ENCODE assay signal across 9 mouse cellular contexts in the genomic region with DNA sequence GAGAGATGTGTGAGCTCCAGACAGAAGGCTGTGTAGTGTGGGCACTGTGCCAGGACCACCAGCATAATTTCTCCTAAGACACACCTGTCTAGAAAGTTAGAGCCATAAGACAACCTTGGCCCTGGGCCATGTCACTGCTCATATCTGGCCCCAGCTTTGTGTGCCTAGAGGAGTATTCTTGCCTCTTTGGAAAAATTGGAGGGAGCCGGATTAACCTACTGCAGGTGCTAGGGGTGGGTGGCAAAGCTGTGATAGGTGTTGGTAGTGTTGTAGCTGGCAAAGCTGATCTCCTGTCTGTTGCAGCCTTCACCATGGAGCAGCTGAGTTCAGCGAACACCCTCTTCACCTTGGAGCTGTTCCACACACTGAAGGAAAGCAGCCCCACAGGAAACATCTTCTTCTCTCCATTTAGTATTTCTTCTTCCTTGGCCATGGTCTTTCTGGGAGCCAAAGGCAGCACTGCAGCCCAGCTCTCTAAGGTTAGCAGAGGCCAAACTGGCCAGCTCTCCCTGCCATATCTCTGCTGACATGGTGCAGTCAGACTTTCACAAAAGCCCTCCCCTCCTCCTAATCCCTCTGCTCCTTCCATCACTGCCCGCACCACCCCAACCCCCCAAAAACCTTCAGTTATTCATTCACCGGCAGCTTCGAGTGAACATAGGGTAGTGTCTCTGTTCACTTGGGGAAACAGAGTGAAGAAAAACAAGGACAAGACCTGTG. TPM values are rescaled to one million over a fixed set of nuclear protein-coding genes. Genes with fewer than 3 reads are reported as not detected.
DNase-seq lines count a peak whose midpoint lies in the region; ATAC-seq lines count a peak whose summit lies in the region.
"Had no signal": no experiment of that assay in that cellular context is flagged by ENCODE, and none has a peak within 500 bp of the region (broad histone marks: within the 10 kb centered on the region; RNA-seq: fewer than 3 reads in every experiment).

No protein-coding gene starts in this region.

- no peaks in the 10 kb centered on the region for H3K27me3 ChIP-seq in embryonic facial prominence, embryonic 14.5 days (replicated peaks; ENCODE audit: control insufficient read depth, insufficient read depth, low read length)
- H3K27me3 ChIP-seq in midbrain, embryonic 14.5 days (ENCODE audit: control insufficient read depth, insufficient read depth, low read length), result no peaks in the 10 kb centered on the region
- H3K27me3 ChIP-seq: CH12.LX had no signal

- no peak overlapping the region for H3K4me3 ChIP-seq in embryonic facial prominence, embryonic 14.5 days (ENCODE audit: low read depth, low read length)
- H3K4me3 ChIP-seq in midbrain, embryonic 14.5 days (replicated peaks; ENCODE audit: low read depth, low read length), result no peak overlapping the region

- DNase-seq in layer of hippocampus, postnatal 10 days (ENCODE audit: low spot score in 2 of 2), result peak; percentile 16 to 33
- no peak for DNase-seq in layer of hippocampus, adult 18-20 months (ENCODE audit: low spot score in 2 of 2)
- DNase-seq in cerebellum, adult 11 months, result peak; percentile 42
- DNase-seq in embryonic facial prominence, embryonic 14.5 days (ENCODE audit: low spot score), result peak; percentile 69
- DNase-seq in midbrain, embryonic 14.5 days, result peak; percentile 19
- DNase-seq in kidney, adult 8-10 months, result no peak
- DNase-seq in spleen, postnatal 14 days (ENCODE audit: low spot score in 2 of 2), result no peak
- DNase-seq in heart, adult 8-10 months (ENCODE audit: low spot score), result no peak

- 69% methylated on average over 5 of the region's 5 CpGs for WGBS in embryonic facial prominence, embryonic 14.5 days
- 43% methylated on average over 5 of the region's 5 CpGs for WGBS in midbrain, embryonic 14.5 days

- no peaks in the 10 kb centered on the region for H3K36me3 ChIP-seq in embryonic facial prominence, embryonic 14.5 days (ENCODE audit: control insufficient read depth, insufficient read depth, low read length)
- no peaks in the 10 kb centered on the region for H3K36me3 ChIP-seq in midbrain, embryonic 14.5 days (ENCODE audit: control insufficient read depth, insufficient read depth, low read length)

- H3K4me1 ChIP-seq in embryonic facial prominence, embryonic 14.5 days (ENCODE audit: control insufficient read depth, insufficient read depth, low read length), result 0 out of 2 replicates have a peak, but pooled peaks cover 9% of the 10 kb centered on the region
- peaks cover 6% of the 10 kb centered on the region; the same call in 1 of the 2 replicates for H3K4me1 ChIP-seq in midbrain, embryonic 14.5 days (ENCODE audit: control insufficient read depth, insufficient read depth, low read length)

- H3K27ac ChIP-seq in embryonic facial prominence, embryonic 14.5 days (replicated peaks; ENCODE audit: low read depth, low read length), result peak overlapping the region; percentile 30; the same call in 1 of the 2 replicates
- H3K27ac ChIP-seq in midbrain, embryonic 14.5 days (replicated peaks; ENCODE audit: low read depth, low read length), result peak overlapping the region; percentile 64

- H3K9ac ChIP-seq in embryonic facial prominence, embryonic 14.5 days (ENCODE audit: low read depth, low read length), result no peak overlapping the region
- H3K9ac ChIP-seq in midbrain, embryonic 14.5 days (replicated peaks; ENCODE audit: low read length), result no peak overlapping the region

- no peak overlapping the region for H3K4me2 ChIP-seq in embryonic facial prominence, embryonic 14.5 days (ENCODE audit: low read depth, low read length)
- H3K4me2 ChIP-seq in midbrain, embryonic 14.5 days (ENCODE audit: low read length), result peak overlapping the region; percentile 12; the same call in 1 of the 2 replicates

- peak; percentile 62; the same call in 1 of the 2 replicates for ATAC-seq in embryonic facial prominence, embryonic 14.5 days (ENCODE audit: low read depth)
- peak; percentile 58 for ATAC-seq in midbrain, embryonic 14.5 days (ENCODE audit: low FRiP score, low TSS enrichment)

- no peaks in the 10 kb centered on the region for H3K9me3 ChIP-seq in embryonic facial prominence, embryonic 14.5 days (ENCODE audit: control insufficient read depth, low read length)
- no peaks in the 10 kb centered on the region for H3K9me3 ChIP-seq in midbrain, embryonic 14.5 days (ENCODE audit: control insufficient read depth, low read length)

RNA-seq across cellular contexts. Expression of a gene that starts 6.8 kb away (rescaled TPM):
- total RNA-seq in layer of hippocampus, postnatal 10 days (2021), result 1 to 10 TPM; 1.2 to 1.3 TPM
- total RNA-seq in layer of hippocampus, adult 18-20 months (2021), result 1 to 10 TPM in 1 of 2 experiments, under 1 TPM in 1; 0.81 to 1.3 TPM
- polyA plus RNA-seq in embryonic facial prominence, embryonic 14.5 days (2014; fragmentation: Nextera tagmentation; extraction: Ambion mirVana), result 1.0 and 1.5 TPM in 2 replicates
- 0.84 and 1.3 TPM in 2 replicates for polyA plus RNA-seq in midbrain, embryonic 14.5 days (2014; fragmentation: Nextera tagmentation; extraction: Ambion mirVana)
- total RNA-seq in heart, adult 8-10 months (2022), result not detected

RNA-seq across cellular contexts. Expression of a gene that starts 57.9 kb away (rescaled TPM):
- not detected for total RNA-seq in layer of hippocampus, postnatal 10 days (2021)
- not detected for total RNA-seq in layer of hippocampus, adult 18-20 months (2021)
- polyA plus RNA-seq in embryonic facial prominence, embryonic 14.5 days (2014; fragmentation: Nextera tagmentation; extraction: Ambion mirVana), result 0.14 and 0.17 TPM in 2 replicates
- 0.62 TPM in 1 of 2 replicates, not detected in the other for polyA plus RNA-seq in midbrain, embryonic 14.5 days (2014; fragmentation: Nextera tagmentation; extraction: Ambion mirVana)
- total RNA-seq in heart, adult 8-10 months (2022), result under 1 TPM in 3 of 4 experiments, not detected in 1; 0.16 to 0.22 (median 0.17) TPM

Comparison
In these comparisons a context has a peak if more than half of its experiments do, and no peak if none do; other contexts are left out.
1. DNase-seq: peak in layer of hippocampus, postnatal 10 days (2 of 2), cerebellum, adult 11 months (single experiment), embryonic facial prominence, embryonic 14.5 days (single experiment) and midbrain, embryonic 14.5 days (single experiment); none in layer of hippocampus, adult 18-20 months (0 of 2), kidney, adult 8-10 months (0 of 2), spleen, postnatal 14 days (0 of 2) and heart, adult 8-10 months (single experiment).